Mouse (Mus musculus) Muller cell, postnatal 12 days (primary cell): ENCODE measurements around the gene Mmp9.
A peak's percentile ranks its signal among the peaks of the same experiment; 100 is the strongest.

Source experiments
- DNase-seq: peaks from one replicate; pipeline ENCODE4 v3.0.0-alpha.2; 2015; ENCODE audit errors: inconsistent ontology term

The Mmp9 gene

GRCm38 (mm10) chr2:164991111-164991510 is 50.5 kb downstream of the Mmp9 start:
- no peak for DNase-seq

- no peak for DNase-seq
These were observed 51.2 kb downstream of the Mmp9 start for GRCm38 (mm10) chr2:164991808-164992207.

- no peak for DNase-seq
These were observed 53.6 kb downstream of the Mmp9 start for GRCm38 (mm10) chr2:164994156-164994555.

GRCm38 (mm10) chr2:164994659-164995428 is 54.3 kb downstream of the Mmp9 start:
- no peak for DNase-seq

- DNase-seq, result no peak
These were observed 55.4 kb downstream of the Mmp9 start for GRCm38 (mm10) chr2:164995976-164996375.

GRCm38 (mm10) chr2:164996848-164997720 is 56.5 kb downstream of the Mmp9 start:
- DNase-seq, result peak; percentile 45

GRCm38 (mm10) chr2:164997721-164998428 is 57.3 kb downstream of the Mmp9 start:
- DNase-seq, result peak; percentile 26

- DNase-seq, result no peak
These were observed 61.4 kb downstream of the Mmp9 start for GRCm38 (mm10) chr2:165001958-165002357.

DNA sequence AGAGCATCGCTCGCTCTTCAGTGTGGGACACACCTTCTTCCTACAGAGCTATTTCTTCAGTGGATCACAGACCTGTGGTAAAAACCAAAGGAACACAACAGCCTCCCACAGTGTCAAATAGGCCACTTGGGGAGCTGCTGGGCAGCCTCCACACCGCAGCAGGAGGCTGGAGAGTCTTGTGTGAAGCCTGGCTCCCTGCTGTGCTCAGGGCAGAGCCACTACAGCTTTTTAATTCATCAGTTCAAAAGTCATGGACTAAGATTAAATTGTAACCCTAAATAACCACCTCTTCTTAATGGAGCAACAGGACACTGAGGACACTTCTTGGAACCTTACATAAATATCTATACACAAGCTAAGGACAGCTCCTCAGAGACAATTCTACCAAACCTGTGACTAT is 62.5 kb downstream of the Mmp9 start:
- DNase-seq, result no peak

DNA sequence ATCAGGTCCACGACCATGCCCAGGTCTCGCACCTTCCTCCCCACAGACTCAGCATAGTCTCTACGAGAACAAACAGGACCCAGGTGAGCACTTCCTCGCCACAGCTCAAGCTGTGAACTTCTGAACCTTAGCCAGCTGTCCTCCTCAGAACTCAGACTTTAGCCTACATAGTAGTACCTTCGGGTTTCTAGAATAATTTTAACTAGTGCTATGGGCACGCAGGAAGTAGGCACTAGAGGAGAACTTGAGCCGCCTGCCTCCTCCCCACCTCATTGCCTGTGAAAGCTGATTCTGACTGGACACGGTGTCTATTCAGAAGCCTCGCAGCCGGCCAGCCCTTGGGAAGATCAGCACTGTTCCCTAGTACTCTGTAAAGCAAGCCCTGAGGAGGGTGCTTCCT is 63.7 kb downstream of the Mmp9 start:
- DNase-seq, result no peak
